Mouse (Mus musculus) cortical plate, adult 2 months (tissue): ENCODE data around the gene Tmem74b.

Source experiments
- CTCF ChIP-seq: fragments of 200-500 bp; IDR thresholded peaks from 2 replicates; pipeline ENCODE4 v1.5.1; 2011; ENCODE audit warnings: mild to moderate bottlenecking, control low read depth, low read length; ENCODE audit not compliant: insufficient read depth; ENCODE audit errors: extremely low read depth
- POLR2A ChIP-seq: fragments of 200-500 bp; IDR thresholded peaks from 2 replicates; pipeline ENCODE4 v1.6.1; 2011; ENCODE audit warnings: mild to moderate bottlenecking, low read length, control low read depth; ENCODE audit not compliant: insufficient read depth; ENCODE audit errors: extremely low read depth

- TF ChIP-seq CTCF (no peak), POLR2A (no peak)
These were observed 57.1 kb downstream of the Tmem74b start for GRCm38 (mm10) chr2:151758806-151759353.
